Mouse (Mus musculus) embryonic fibroblast, embryonic 13.5 days (primary cell): ENCODE data around the gene Tmed8.

Source experiments
- CTCF ChIP-seq: IDR thresholded peaks from 2 replicates; pipeline ENCODE4 v1.5.1; 2011; ENCODE audit warnings: mild to moderate bottlenecking, control low read depth, low read length, moderate library complexity, borderline replicate concordance; ENCODE audit not compliant: insufficient read depth
- POLR2A ChIP-seq: IDR thresholded peaks from 2 replicates; pipeline ENCODE4 v1.6.1; 2011; ENCODE audit warnings: low read depth, mild to moderate bottlenecking, control low read depth, low read length, moderate library complexity

DNA sequence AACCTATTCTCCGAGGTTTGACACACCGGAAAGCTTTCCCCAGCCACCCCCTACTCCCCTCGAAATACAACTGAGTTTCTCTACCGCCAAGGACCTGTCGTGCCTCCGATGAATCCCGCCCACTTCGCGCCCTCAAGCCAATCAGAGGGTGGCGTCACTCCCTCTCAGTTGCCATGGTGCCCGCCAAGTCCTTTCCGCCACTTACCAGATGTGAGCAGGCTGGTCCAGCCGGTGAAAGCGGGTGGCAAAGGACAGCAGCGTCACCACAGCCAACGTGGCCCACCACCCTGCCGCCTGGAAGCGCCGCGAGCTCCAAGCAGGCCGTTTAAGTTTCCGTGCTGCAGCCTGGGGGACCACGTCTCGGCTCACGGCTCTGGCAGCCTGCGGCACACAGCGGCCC lies 53.3 kb downstream of the Tmed8 start, which contains the start of gene Gstz1:
- no peak for TF ChIP-seq CTCF
- TF ChIP-seq POLR2A: peak; percentile 55
